Mouse (Mus musculus) MEL (cell line): ENCODE results near the gene Abcc1. TPM values are rescaled to one million over a fixed set of nuclear protein-coding genes. Genes with fewer than 3 reads are reported as not detected.

Experiments
- DNase-seq: peaks from one replicate; pipeline ENCODE4 v3.0.0; 2011; ENCODE audit warnings: low read depth, low spot score
- H3K27ac ChIP-seq: 2 replicates; pipeline ENCODE4 v1.5.1; 2012; ENCODE audit warnings: low read depth, mild to moderate bottlenecking, control low read depth, low read length, moderate library complexity; ENCODE audit not compliant: control insufficient read depth
- H3K27me3 ChIP-seq, 2 experiments: fragments of 150-350 bp in 1 of 2; sonication (generic) in 1 of 2; 2 replicates each; pipeline ENCODE4 v1.6.1; 2012; ENCODE audit warnings: low read length in 2 of 2, mild to moderate bottlenecking in 2 of 2, improper control_type of control experiment in 1 of 2, moderate library complexity in 1 of 2; ENCODE audit not compliant: insufficient read depth in 2 of 2, control insufficient read depth in 1 of 2
- H3K36me3 ChIP-seq, 2 experiments: 2 replicates each; pipeline ENCODE4 v1.6.1; 2012 to 2014; ENCODE audit warnings: low read length in 2 of 2, improper control_type of control experiment in 1 of 2, inconsistent platforms in 1 of 2, mild to moderate bottlenecking in 1 of 2; ENCODE audit not compliant: insufficient read depth in 2 of 2, control insufficient read depth in 1 of 2
- H3K4me1 ChIP-seq, 2 experiments: fragments of 150-350 bp in 1 of 2; sonication (generic) in 1 of 2; 2 replicates each; pipeline ENCODE4 v1.6.1; 2012; ENCODE audit warnings: low read length in 2 of 2, improper control_type of control experiment in 1 of 2, mild to moderate bottlenecking in 1 of 2; ENCODE audit not compliant: insufficient read depth in 2 of 2, control insufficient read depth in 1 of 2
- H3K4me3 ChIP-seq, 2 experiments: fragments of 150-350 bp in 1 of 2; sonication (generic) in 1 of 2; 2 replicates each; pipeline ENCODE4 v1.5.1; 2012; ENCODE audit warnings: low read depth in 2 of 2, low read length in 2 of 2, mild to moderate bottlenecking in 2 of 2, moderate library complexity in 2 of 2, control low read depth in 1 of 2, improper control_type of control experiment in 1 of 2; ENCODE audit not compliant: control insufficient read depth in 1 of 2, insufficient read depth in 1 of 2
- H3K79me2 ChIP-seq: 2 replicates; pipeline ENCODE4 v1.6.1; 2012; ENCODE audit warnings: mild to moderate bottlenecking, low read length, moderate library complexity; ENCODE audit not compliant: control insufficient read depth, poor library complexity, insufficient read depth
- H3K9ac ChIP-seq: 2 replicates; pipeline ENCODE4 v1.6.1; 2012; ENCODE audit warnings: low read depth, mild to moderate bottlenecking, control low read depth, low read length, moderate library complexity; ENCODE audit not compliant: control insufficient read depth, poor library complexity, severe bottlenecking
- H3K9me3 ChIP-seq: fragments of 150-350 bp; sonication (generic); replicated peaks from 2 replicates; pipeline ENCODE4 v1.6.1; 2012; ENCODE audit warnings: mild to moderate bottlenecking, low read length, improper control_type of control experiment, moderate library complexity; ENCODE audit not compliant: insufficient read depth
- BHLHE40 ChIP-seq: IDR thresholded peaks from 2 replicates; pipeline ENCODE4 v1.6.1; 2012; ENCODE audit warnings: low read depth, mild to moderate bottlenecking, inconsistent platforms, low read length, improper control_type of control experiment, borderline replicate concordance
- CTCF ChIP-seq, 3 experiments: IDR thresholded peaks in 2 of 3; conservative IDR thresholded peaks in 1 of 3; 2 replicates each; pipeline ENCODE4 v1.5.1; 2011 to 2012; ENCODE audit warnings: low read length in 3 of 3, low read depth in 2 of 3, mild to moderate bottlenecking in 2 of 3, improper control_type of control experiment in 1 of 3, inconsistent platforms in 1 of 3, mixed read lengths in 1 of 3, moderate library complexity in 1 of 3; ENCODE audit not compliant: control insufficient read depth in 1 of 3, insufficient read depth in 1 of 3, poor library complexity in 1 of 3, severe bottlenecking in 1 of 3
- EP300 ChIP-seq, 2 experiments: IDR thresholded peaks; 2 replicates each; pipeline ENCODE4 v1.6.1; 2011; ENCODE audit warnings: improper control_type of control experiment in 2 of 2, low read length in 2 of 2, low read depth in 1 of 2, mild to moderate bottlenecking in 1 of 2
- ETS1 ChIP-seq: IDR thresholded peaks from 2 replicates; pipeline ENCODE4 v1.6.1; 2012; ENCODE audit warnings: low read depth, mild to moderate bottlenecking, inconsistent platforms, low read length, improper control_type of control experiment, moderate library complexity
- GABPA ChIP-seq: IDR thresholded peaks from 2 replicates; pipeline ENCODE4 v1.6.1; 2012; ENCODE audit warnings: low read depth, mild to moderate bottlenecking, inconsistent platforms, low read length, improper control_type of control experiment, moderate library complexity
- GATA1 ChIP-seq: IDR thresholded peaks from 2 replicates; pipeline ENCODE4 v1.6.1; 2011; ENCODE audit warnings: low read depth, low read length, improper control_type of control experiment
- HCFC1 ChIP-seq: IDR thresholded peaks from 2 replicates; pipeline ENCODE4 v1.6.1; 2012; ENCODE audit warnings: low read depth, mild to moderate bottlenecking, inconsistent platforms, low read length, improper control_type of control experiment, moderate library complexity
- MAFK ChIP-seq: IDR thresholded peaks from 2 replicates; pipeline ENCODE4 v1.6.1; 2011; ENCODE audit warnings: low read depth, mild to moderate bottlenecking, low read length, improper control_type of control experiment, borderline replicate concordance
- MAX ChIP-seq: IDR thresholded peaks from 2 replicates; pipeline ENCODE4 v1.6.1; 2011; ENCODE audit warnings: low read length, improper control_type of control experiment
- MAZ ChIP-seq: IDR thresholded peaks from 2 replicates; pipeline ENCODE4 v1.6.1; 2012; ENCODE audit warnings: low read depth, mild to moderate bottlenecking, inconsistent platforms, low read length, improper control_type of control experiment
- MXI1 ChIP-seq: IDR thresholded peaks from 2 replicates; pipeline ENCODE4 v1.6.1; 2011; ENCODE audit warnings: mild to moderate bottlenecking, low read depth, low read length, improper control_type of control experiment
- MYB ChIP-seq: IDR thresholded peaks from 2 replicates; pipeline ENCODE4 v1.6.1; 2011; ENCODE audit warnings: mild to moderate bottlenecking, low read depth, low read length, improper control_type of control experiment
- MYC ChIP-seq: IDR thresholded peaks from 2 replicates; pipeline ENCODE4 v1.6.1; 2011; ENCODE audit warnings: low read depth, mild to moderate bottlenecking, low read length, improper control_type of control experiment, moderate library complexity
- NRF1 ChIP-seq: IDR thresholded peaks from 2 replicates; pipeline ENCODE4 v1.6.1; 2014; ENCODE audit warnings: low read depth, mild to moderate bottlenecking, inconsistent platforms, low read length, improper control_type of control experiment, moderate library complexity; ENCODE audit not compliant: poor library complexity, insufficient read depth, severe bottlenecking
- POLR2A ChIP-seq, 2 experiments: IDR thresholded peaks; 2 replicates each; pipeline ENCODE4 v1.6.1; 2011 to 2012; ENCODE audit warnings: low read length in 2 of 2, mild to moderate bottlenecking in 2 of 2, control low read depth in 1 of 2, improper control_type of control experiment in 1 of 2, low read depth in 1 of 2, moderate library complexity in 1 of 2; ENCODE audit not compliant: control insufficient read depth in 1 of 2, insufficient read depth in 1 of 2, poor library complexity in 1 of 2
- POLR2AphosphoS5 ChIP-seq: IDR thresholded peaks from 2 replicates; pipeline ENCODE4 v1.6.1; 2012; ENCODE audit warnings: low read depth, borderline replicate concordance, mild to moderate bottlenecking, inconsistent platforms, low read length, moderate library complexity, mixed read lengths
- RCOR1 ChIP-seq: IDR thresholded peaks from 2 replicates; pipeline ENCODE4 v1.6.1; 2012; ENCODE audit warnings: low read depth, mild to moderate bottlenecking, inconsistent platforms, low read length, improper control_type of control experiment
- TAL1 ChIP-seq: IDR thresholded peaks from 2 replicates; pipeline ENCODE4 v1.6.1; 2012; ENCODE audit warnings: mild to moderate bottlenecking, inconsistent platforms, low read length, moderate library complexity, mixed read lengths
- USF1 ChIP-seq: IDR thresholded peaks from 2 replicates; pipeline ENCODE4 v1.6.1; 2014; ENCODE audit warnings: low read depth, mild to moderate bottlenecking, inconsistent platforms, low read length, improper control_type of control experiment, moderate library complexity
- USF2 ChIP-seq, 2 experiments: IDR thresholded peaks; 2 replicates each; pipeline ENCODE4 v1.6.1; 2011 to 2012; ENCODE audit warnings: improper control_type of control experiment in 2 of 2, low read length in 2 of 2, borderline replicate concordance in 1 of 2, inconsistent platforms in 1 of 2, low read depth in 1 of 2, mild to moderate bottlenecking in 1 of 2; ENCODE audit not compliant: insufficient read depth in 1 of 2
- ZC3H11A ChIP-seq: IDR thresholded peaks from 2 replicates; pipeline ENCODE4 v1.6.1; 2012; ENCODE audit warnings: low read depth, mild to moderate bottlenecking, inconsistent platforms, low read length, improper control_type of control experiment
- ZMIZ1 ChIP-seq: IDR thresholded peaks from 2 replicates; pipeline ENCODE4 v1.6.1; 2012; ENCODE audit warnings: low read depth, mild to moderate bottlenecking, inconsistent platforms, low read length, improper control_type of control experiment, moderate library complexity
- polyA plus RNA-seq, 2 experiments: library from polyadenylated mRNA; stranded (reverse) in 1 of 2; unstranded in 1 of 2; fragments of >175 nt in 1 of 2; fragments of >200 nt in 1 of 2; gene quantifications; 2 replicates each; pipeline versions ENCODE4 v1.2.1 to v1.2.4; 2012; ENCODE audit warnings: low replicate concordance in 2 of 2, low read depth in 1 of 2; ENCODE audit not compliant: insufficient read length in 2 of 2, insufficient read depth in 1 of 2, missing spikeins in 1 of 2
- total RNA-seq: library from RNA; depleted of rRNA; stranded (reverse); fragments of 300-350 nt; gene quantifications from 2 replicates; pipeline ENCODE4 v1.2.3, GENCODE M21; 2012

Abcc1 gene
- total and polyA plus RNA-seq, 3 experiments = 31.5 to 39.8 (median 34.2) TPM

DNA sequence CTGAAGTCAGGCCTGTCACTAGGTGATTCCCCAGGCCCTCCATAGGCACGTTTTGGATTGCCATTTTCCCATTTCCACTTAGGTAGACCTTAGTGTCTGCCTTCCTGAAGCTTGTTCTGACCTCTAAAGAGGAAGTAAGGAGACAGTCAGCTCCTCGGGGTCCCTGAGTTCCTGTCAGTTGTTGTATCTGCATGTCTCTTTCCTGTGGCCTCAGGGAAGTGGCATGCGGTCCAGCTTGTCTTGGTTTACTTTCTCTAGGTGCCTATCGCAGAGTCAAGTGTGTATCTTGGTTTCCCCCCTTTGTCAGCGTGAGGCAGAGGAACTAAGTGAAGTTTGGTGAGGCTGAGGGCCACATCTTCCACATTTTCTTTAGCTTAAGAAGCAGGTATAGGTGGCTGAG lies 17.3 kb downstream of the Abcc1 start (continued):
- TF ChIP-seq HCFC1 = peak; percentile 36; the same call in 1 of the 2 replicates
- TF ChIP-seq MXI1 = peak; percentile 55
- TF ChIP-seq BHLHE40 = no peak
- TF ChIP-seq MYB = peak; percentile 61; the same call in 1 of the 2 replicates
- TF ChIP-seq ETS1 = peak; percentile 44; the same call in 1 of the 2 replicates
- TF ChIP-seq POLR2A (IDR thresholded peaks at IDR 0.05; ENCODE audit: control insufficient read depth in 1 of 2, insufficient read depth in 1 of 2, low read depth in 1 of 2, low read length in 2 of 2, poor library complexity in 1 of 2) = no peak

- Histone ChIP-seq H3K9ac (no peak overlapping the region), H3K36me3 (peaks cover 7 to 34% of the 10 kb centered on the region in 2 experiments), H3K4me3 (no peak overlapping the region), H3K4me1 (peaks cover 22 to 27% of the 10 kb centered on the region in 2 experiments), H3K27ac (no peak overlapping the region), H3K9me3 (no peaks in the 10 kb centered on the region)
- TF ChIP-seq USF1 = no peak
- TF ChIP-seq MYC = no peak
- TF ChIP-seq EP300 (IDR thresholded peaks at IDR 0.05; ENCODE audit: low read depth in 1 of 2, low read length in 2 of 2) = no peak
- TF ChIP-seq USF2 (IDR thresholded peaks at IDR 0.05; ENCODE audit: borderline replicate concordance in 1 of 2, insufficient read depth in 1 of 2, low read depth in 1 of 2, low read length in 2 of 2) = no peak
- TF ChIP-seq POLR2AphosphoS5 = no peak
- no peak for TF ChIP-seq GABPA
- no peak for TF ChIP-seq ZC3H11A
- no peak for TF ChIP-seq MAX
- no peak for TF ChIP-seq MYB
- no peak for TF ChIP-seq TAL1
- TF ChIP-seq NRF1 = no peak
- no peak for TF ChIP-seq CTCF (IDR thresholded peaks at IDR 0.05 in 2 of 3, conservative IDR thresholded peaks at IDR 0.05 in 1 of 3; ENCODE audit: control insufficient read depth in 1 of 3, insufficient read depth in 1 of 3, low read depth in 2 of 3, low read length in 3 of 3, poor library complexity in 1 of 3, severe bottlenecking in 1 of 3)
- TF ChIP-seq, all 39 proteins: peak for 0
- peaks cover 59% of the 10 kb centered on the region for H3K79me2 ChIP-seq
- H3K27me3 ChIP-seq = no peaks in the 10 kb centered on the region
- no peak for DNase-seq
Measured at GRCm38 (mm10) chr16:14379888-14380287, 18.5 kb downstream of the Abcc1 start.

GRCm38 (mm10) chr16:14381061-14381665 lies 19.8 kb downstream of the Abcc1 start:
- H3K9me3 ChIP-seq = no peaks in the 10 kb centered on the region

More at GRCm38 (mm10) chr16:14381061-14381665, 19.8 kb downstream of the Abcc1 start:
- Histone ChIP-seq H3K4me3 (no peak overlapping the region), H3K4me1 (peaks cover 22 to 27% of the 10 kb centered on the region in 2 experiments), H3K79me2 (peaks cover 51% of the 10 kb centered on the region), H3K36me3 (peaks cover 11 to 32% of the 10 kb centered on the region in 2 experiments), H3K27ac (no peak overlapping the region), H3K27me3 (no peaks in the 10 kb centered on the region), H3K9ac (no peak overlapping the region)
- DNase-seq = no peak
- no peak for TF ChIP-seq MAZ
- no peak for TF ChIP-seq NRF1
- TF ChIP-seq CTCF (IDR thresholded peaks at IDR 0.05 in 2 of 3, conservative IDR thresholded peaks at IDR 0.05 in 1 of 3; ENCODE audit: control insufficient read depth in 1 of 3, insufficient read depth in 1 of 3, low read depth in 2 of 3, low read length in 3 of 3, poor library complexity in 1 of 3, severe bottlenecking in 1 of 3) = no peak
- no peak for TF ChIP-seq GATA1
- no peak for TF ChIP-seq RCOR1
- TF ChIP-seq ETS1 = no peak
- no peak for TF ChIP-seq MAFK
- no peak for TF ChIP-seq ZMIZ1
